Mouse (Mus musculus) C2C12 (cell line): ENCODE data around the gene Prom2.

Experiments
- CEBPB ChIP-seq: IDR thresholded peaks from one replicate; pipeline ENCODE4 v1.6.1; 2011; ENCODE audit warnings: low read depth, mild to moderate bottlenecking, control low read depth, moderate library complexity
- CTCF ChIP-seq: IDR thresholded peaks from one replicate; pipeline ENCODE4 v1.5.1; 2011; ENCODE audit not compliant: control insufficient read depth, insufficient read depth, insufficient read length
- MYOG ChIP-seq: IDR thresholded peaks from one replicate; pipeline ENCODE4 v1.6.1; 2011; ENCODE audit not compliant: control insufficient read depth, insufficient read length; ENCODE audit errors: extremely low read depth
- USF1 ChIP-seq: IDR thresholded peaks from one replicate; pipeline ENCODE4 v1.6.1; 2011; ENCODE audit warnings: low read depth, mild to moderate bottlenecking, control low read depth, moderate library complexity

- TF ChIP-seq CTCF = no peak
- TF ChIP-seq MYOG = no peak
- TF ChIP-seq USF1 = no peak
- no peak for TF ChIP-seq CEBPB
Observed at GRCm38 (mm10) chr2:127505196-127505595, 36.1 kb downstream of the Prom2 start.
